Mouse (Mus musculus): ENCODE data around the gene Rps27l. TPM values are rescaled to one million over a fixed set of nuclear protein-coding genes. Genes with fewer than 3 reads are reported as not detected.

The Rps27l gene
- polyA plus RNA-seq, 1 experiment from 2014 or later = 744 TPM

- no peak overlapping the region for H3K4me2 ChIP-seq
- H3K4me3 ChIP-seq = no peak overlapping the region
- peaks cover 32% of the 10 kb centered on the region for H3K4me1 ChIP-seq
- H3K9me3 ChIP-seq (replicated peaks) = peaks cover 3% of the 10 kb centered on the region
- WGBS (ENCODE audit: insufficient replicate concordance) = 94% methylated on average over 1 of the region's 1 CpGs
- no peak overlapping the region for H3K9ac ChIP-seq
- no peak overlapping the region for H3K27ac ChIP-seq
- ATAC-seq = no peak
- H3K27me3 ChIP-seq (replicated peaks) = no peaks in the 10 kb centered on the region
- H3K36me3 ChIP-seq = peaks cover 5% of the 10 kb centered on the region
Measured at GRCm38 (mm10) chr9:66922076-66922475, 23.8 kb upstream of the Rps27l start.

DNA sequence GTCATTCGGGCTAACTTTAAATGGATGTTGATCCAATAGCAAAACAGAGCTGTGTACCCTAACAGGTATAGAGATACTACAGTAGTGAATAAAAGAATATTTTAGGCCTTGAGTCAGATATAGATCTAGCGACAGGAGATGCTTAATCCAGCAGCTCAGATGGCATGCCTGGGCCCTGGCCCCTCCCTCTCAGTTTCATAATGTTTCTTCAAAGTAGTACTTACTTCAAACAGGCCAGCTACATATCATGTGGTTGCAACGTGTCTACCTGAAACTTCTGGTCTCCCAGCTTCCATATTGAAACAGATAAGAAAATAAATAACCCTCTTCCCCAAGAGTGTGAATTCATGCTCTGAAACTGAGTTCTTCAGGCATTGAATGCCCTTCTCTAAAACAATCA lies 20.0 kb upstream of the Rps27l start:
- H3K27ac ChIP-seq = no peak overlapping the region
- H3K4me1 ChIP-seq = peaks cover 8% of the 10 kb centered on the region
- H3K9ac ChIP-seq = no peak overlapping the region
- H3K4me3 ChIP-seq = no peak overlapping the region
- H3K4me2 ChIP-seq = no peak overlapping the region
- ATAC-seq = no peak
- 55% methylated on average over 3 of the region's 3 CpGs for WGBS (ENCODE audit: insufficient replicate concordance)
- H3K27me3 ChIP-seq (replicated peaks) = peaks cover 8% of the 10 kb centered on the region; the same call in 1 of the 2 replicates
- no peaks in the 10 kb centered on the region for H3K36me3 ChIP-seq
- H3K9me3 ChIP-seq (replicated peaks) = peaks cover 3% of the 10 kb centered on the region

DNA sequence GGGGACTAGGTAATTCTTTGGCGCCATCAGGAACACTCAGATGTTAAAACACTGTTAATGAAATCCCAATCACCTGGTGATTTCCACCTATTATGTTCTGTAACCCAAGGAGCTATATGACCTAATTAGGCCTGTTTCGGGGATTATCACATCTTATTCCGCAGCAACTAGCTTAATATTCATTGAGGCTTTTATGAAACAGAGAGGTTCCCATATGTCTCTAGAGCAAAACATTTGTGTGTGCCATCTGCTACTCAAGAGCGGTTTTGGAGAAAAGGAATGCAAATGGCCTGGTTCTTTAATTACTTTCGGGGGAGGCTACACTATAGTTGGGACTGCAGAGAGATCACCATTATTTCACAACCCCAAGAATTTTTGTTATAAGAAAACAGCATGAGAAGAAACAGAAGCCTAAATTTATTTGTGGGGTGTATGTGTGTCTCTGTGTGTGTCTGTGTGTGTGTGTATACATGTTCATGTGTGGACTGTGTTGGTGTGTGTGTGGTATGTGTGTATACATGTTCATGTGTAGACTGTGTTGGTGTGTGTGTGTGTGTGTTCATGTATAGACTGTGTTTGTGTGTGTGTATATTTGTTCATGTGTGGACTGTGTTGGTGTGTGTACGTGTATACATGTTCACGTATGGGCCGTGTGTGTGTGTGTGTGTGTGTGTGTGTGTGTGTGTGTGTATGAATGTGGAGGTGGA lies 18.0 kb upstream of the Rps27l start:
- ATAC-seq = no peak
- Histone ChIP-seq H3K4me1 (no peaks in the 10 kb centered on the region), H3K27ac (no peak overlapping the region), H3K36me3 (no peaks in the 10 kb centered on the region), H3K27me3 (replicated peaks) (peaks cover 8% of the 10 kb centered on the region; the same call in 1 of the 2 replicates), H3K4me2 (no peak overlapping the region), H3K9ac (no peak overlapping the region), H3K4me3 (no peak overlapping the region), H3K9me3 (replicated peaks) (no peaks in the 10 kb centered on the region)
- 78% methylated on average over 8 of the region's 8 CpGs for WGBS (ENCODE audit: insufficient replicate concordance)

GRCm38 (mm10) chr9:66930351-66930750 lies 15.5 kb upstream of the Rps27l start:
- Histone ChIP-seq H3K9me3 (replicated peaks) (no peaks in the 10 kb centered on the region), H3K27me3 (replicated peaks) (peaks cover 8% of the 10 kb centered on the region; the same call in 1 of the 2 replicates), H3K4me3 (no peak overlapping the region), H3K36me3 (no peaks in the 10 kb centered on the region), H3K4me1 (no peaks in the 10 kb centered on the region), H3K4me2 (no peak overlapping the region), H3K9ac (no peak overlapping the region), H3K27ac (no peak overlapping the region)
- 56% methylated on average over 7 of the region's 7 CpGs for WGBS (ENCODE audit: insufficient replicate concordance)
- no peak for ATAC-seq

GRCm38 (mm10) chr9:66933869-66934808 lies 11.7 kb upstream of the Rps27l start:
- WGBS (ENCODE audit: insufficient replicate concordance) = 74% methylated on average over 19 of the region's 19 CpGs
- Histone ChIP-seq H3K27me3 (replicated peaks) (peaks cover 8% of the 10 kb centered on the region; the same call in 1 of the 2 replicates), H3K4me3 (no peak overlapping the region), H3K27ac (no peak overlapping the region), H3K9ac (no peak overlapping the region), H3K4me2 (no peak overlapping the region), H3K9me3 (replicated peaks) (no peaks in the 10 kb centered on the region), H3K4me1 (no peaks in the 10 kb centered on the region; the same call in 1 of the 2 replicates), H3K36me3 (no peaks in the 10 kb centered on the region)
- no peak for ATAC-seq

DNA sequence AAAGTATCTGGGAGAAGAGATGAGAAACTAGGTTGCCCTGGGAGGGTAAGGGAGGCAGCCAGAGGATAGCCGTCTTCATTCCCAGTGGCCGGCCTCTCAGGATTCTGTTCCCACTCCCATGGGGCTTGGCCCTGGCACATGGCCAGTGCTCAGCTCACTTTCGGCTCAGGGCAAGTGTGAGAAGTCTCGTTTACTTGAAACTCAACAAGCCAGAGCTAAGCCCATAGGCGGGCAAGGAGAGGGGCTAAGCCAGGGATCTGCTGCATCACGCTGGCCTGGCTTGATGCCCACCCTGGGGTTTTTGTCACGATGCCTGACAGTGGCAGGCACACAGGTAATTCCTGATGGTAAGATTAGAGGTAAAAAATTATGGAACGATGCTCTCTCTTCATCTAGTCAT lies 8.4 kb upstream of the Rps27l start:
- H3K9me3 ChIP-seq (replicated peaks) = no peaks in the 10 kb centered on the region
- no peaks in the 10 kb centered on the region; the same call in 1 of the 2 replicates for H3K4me1 ChIP-seq
- WGBS (ENCODE audit: insufficient replicate concordance) = 65% methylated on average over 8 of the region's 8 CpGs
- H3K36me3 ChIP-seq = no peaks in the 10 kb centered on the region
- peaks cover 6% of the 10 kb centered on the region; the same call in 1 of the 2 replicates for H3K27me3 ChIP-seq (replicated peaks)
- ATAC-seq = no peak
- no peak overlapping the region for H3K4me3 ChIP-seq
- no peak overlapping the region for H3K9ac ChIP-seq
- no peak overlapping the region for H3K27ac ChIP-seq
- no peak overlapping the region for H3K4me2 ChIP-seq

DNA sequence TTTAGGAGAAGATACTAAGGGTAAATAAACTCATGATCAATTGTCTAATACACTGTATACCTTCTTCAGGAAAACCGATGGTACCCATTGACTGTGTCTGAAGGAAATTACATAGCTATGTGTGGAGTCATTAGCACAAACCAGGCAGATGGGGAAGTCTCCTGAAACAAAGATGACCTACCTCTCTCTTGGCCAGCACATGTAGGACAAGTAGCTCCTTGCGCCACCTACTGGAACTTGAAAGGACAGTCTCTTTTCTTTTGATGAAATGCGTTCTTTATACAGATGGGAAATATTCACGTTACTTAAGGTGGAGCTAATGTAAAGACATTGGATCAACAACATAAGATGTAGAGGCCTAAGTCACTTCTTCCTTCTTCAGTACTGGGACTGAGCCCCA lies 7.0 kb upstream of the Rps27l start:
- H3K4me1 ChIP-seq = no peaks in the 10 kb centered on the region; the same call in 1 of the 2 replicates
- no peaks in the 10 kb centered on the region for H3K36me3 ChIP-seq
- WGBS (ENCODE audit: insufficient replicate concordance) = 4% methylated on average over 4 of the region's 4 CpGs
- H3K4me2 ChIP-seq = no peak overlapping the region
- H3K27ac ChIP-seq = no peak overlapping the region
- peak; percentile 44 for ATAC-seq
- H3K27me3 ChIP-seq (replicated peaks) = peaks cover 6% of the 10 kb centered on the region; the same call in 1 of the 2 replicates
- no peaks in the 10 kb centered on the region for H3K9me3 ChIP-seq (replicated peaks)
- no peak overlapping the region for H3K4me3 ChIP-seq
- no peak overlapping the region for H3K9ac ChIP-seq

DNA sequence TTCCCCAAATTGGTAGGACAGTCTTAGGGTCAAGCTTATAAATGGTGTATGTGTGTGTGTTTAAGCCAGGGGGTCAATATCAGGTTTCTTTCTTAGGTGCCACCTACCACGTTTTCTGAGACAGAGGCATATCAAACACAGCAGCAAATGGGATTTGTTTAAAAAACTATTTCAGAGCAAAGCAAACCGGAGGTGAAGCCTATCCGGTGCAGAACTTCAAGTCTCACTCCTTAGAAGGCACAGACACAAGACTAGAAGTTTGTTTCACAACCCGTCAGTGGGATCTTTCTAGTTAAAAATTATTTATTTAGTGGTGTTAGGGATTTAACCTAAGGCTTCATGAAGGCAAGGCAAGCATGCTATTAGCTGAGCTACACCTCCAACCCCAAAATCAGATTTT lies 725 bp upstream of the Rps27l start:
- no peak for ATAC-seq
- Histone ChIP-seq H3K4me2 (peak overlapping the region; percentile 88), H3K27me3 (replicated peaks) (peaks cover 4% of the 10 kb centered on the region; the same call in 1 of the 2 replicates), H3K9ac (peak overlapping the region; percentile 94), H3K27ac (peak overlapping the region; percentile 90), H3K9me3 (replicated peaks) (no peaks in the 10 kb centered on the region), H3K4me3 (peak overlapping the region; percentile 88), H3K36me3 (peaks cover 16% of the 10 kb centered on the region), H3K4me1 (peaks cover 25% of the 10 kb centered on the region)
- WGBS (ENCODE audit: insufficient replicate concordance) = 16% methylated on average over 4 of the region's 4 CpGs

DNA sequence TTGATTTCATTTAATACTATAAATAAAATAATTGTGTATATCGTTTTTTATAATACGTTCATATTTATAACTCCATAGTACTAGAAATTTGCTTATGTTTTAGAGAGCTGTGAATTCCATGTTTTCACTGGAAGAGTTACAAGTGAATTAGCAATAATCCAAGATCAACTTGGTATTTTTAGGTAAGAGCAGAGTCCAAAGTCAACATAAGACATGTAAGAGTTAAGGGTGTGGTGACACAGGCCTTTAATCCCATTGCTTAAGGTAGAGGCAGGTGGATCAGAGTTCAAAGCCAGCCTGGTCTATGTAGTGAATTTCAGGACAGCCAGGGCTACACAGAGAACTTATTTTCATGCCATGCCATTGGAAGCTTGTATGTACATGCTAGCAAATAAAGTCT lies 2.6 kb downstream of the Rps27l start:
- ATAC-seq = no peak
- Histone ChIP-seq H3K27me3 (replicated peaks) (no peaks in the 10 kb centered on the region), H3K9ac (0 out of 2 replicates have a peak overlapping the region, but pooled peaks have one; percentile 6), H3K4me3 (no peak overlapping the region), H3K4me1 (peaks cover 25% of the 10 kb centered on the region), H3K4me2 (no peak overlapping the region), H3K27ac (no peak overlapping the region), H3K9me3 (replicated peaks) (no peaks in the 10 kb centered on the region), H3K36me3 (peaks cover 16% of the 10 kb centered on the region)
- 93% methylated on average over 2 of the region's 2 CpGs for WGBS (ENCODE audit: insufficient replicate concordance)

GRCm38 (mm10) chr9:66952321-66952720 lies 6.4 kb downstream of the Rps27l start:
- no peak for ATAC-seq
- WGBS (ENCODE audit: insufficient replicate concordance) = 75% methylated on average over 8 of the region's 8 CpGs
- H3K9me3 ChIP-seq (replicated peaks) = no peaks in the 10 kb centered on the region
- H3K4me3 ChIP-seq = no peak overlapping the region
- H3K4me1 ChIP-seq = peaks cover 7% of the 10 kb centered on the region
- no peaks in the 10 kb centered on the region for H3K27me3 ChIP-seq (replicated peaks)
- H3K27ac ChIP-seq = no peak overlapping the region
- peaks cover 19% of the 10 kb centered on the region for H3K36me3 ChIP-seq
- H3K9ac ChIP-seq = no peak overlapping the region
- no peak overlapping the region for H3K4me2 ChIP-seq

- Histone ChIP-seq H3K27ac (no peak overlapping the region), H3K36me3 (peaks cover 16% of the 10 kb centered on the region), H3K4me1 (0 out of 2 replicates have a peak, but pooled peaks cover 3% of the 10 kb centered on the region), H3K4me2 (no peak overlapping the region), H3K4me3 (no peak overlapping the region), H3K9me3 (replicated peaks) (no peaks in the 10 kb centered on the region), H3K27me3 (replicated peaks) (no peaks in the 10 kb centered on the region), H3K9ac (no peak overlapping the region)
- ATAC-seq = no peak
- 73% methylated on average over 2 of the region's 2 CpGs for WGBS (ENCODE audit: insufficient replicate concordance)
Measured at GRCm38 (mm10) chr9:66952886-66953285, 7.0 kb downstream of the Rps27l start.

- Histone ChIP-seq H3K27me3 (replicated peaks) (no peaks in the 10 kb centered on the region), H3K4me3 (no peak overlapping the region), H3K27ac (no peak overlapping the region), H3K4me2 (no peak overlapping the region), H3K36me3 (0 out of 2 replicates have a peak, but pooled peaks cover 2% of the 10 kb centered on the region), H3K9ac (no peak overlapping the region), H3K9me3 (replicated peaks) (no peaks in the 10 kb centered on the region), H3K4me1 (no peaks in the 10 kb centered on the region)
- WGBS (ENCODE audit: insufficient replicate concordance) = 92% methylated on average over 3 of the region's 3 CpGs
- no peak for ATAC-seq
Measured at GRCm38 (mm10) chr9:66957451-66957850, 11.6 kb downstream of the Rps27l start.

All from liver, embryonic 12.5 days (tissue).